ENCODE assay signal across 10 mouse cellular contexts in the genomic region with DNA sequence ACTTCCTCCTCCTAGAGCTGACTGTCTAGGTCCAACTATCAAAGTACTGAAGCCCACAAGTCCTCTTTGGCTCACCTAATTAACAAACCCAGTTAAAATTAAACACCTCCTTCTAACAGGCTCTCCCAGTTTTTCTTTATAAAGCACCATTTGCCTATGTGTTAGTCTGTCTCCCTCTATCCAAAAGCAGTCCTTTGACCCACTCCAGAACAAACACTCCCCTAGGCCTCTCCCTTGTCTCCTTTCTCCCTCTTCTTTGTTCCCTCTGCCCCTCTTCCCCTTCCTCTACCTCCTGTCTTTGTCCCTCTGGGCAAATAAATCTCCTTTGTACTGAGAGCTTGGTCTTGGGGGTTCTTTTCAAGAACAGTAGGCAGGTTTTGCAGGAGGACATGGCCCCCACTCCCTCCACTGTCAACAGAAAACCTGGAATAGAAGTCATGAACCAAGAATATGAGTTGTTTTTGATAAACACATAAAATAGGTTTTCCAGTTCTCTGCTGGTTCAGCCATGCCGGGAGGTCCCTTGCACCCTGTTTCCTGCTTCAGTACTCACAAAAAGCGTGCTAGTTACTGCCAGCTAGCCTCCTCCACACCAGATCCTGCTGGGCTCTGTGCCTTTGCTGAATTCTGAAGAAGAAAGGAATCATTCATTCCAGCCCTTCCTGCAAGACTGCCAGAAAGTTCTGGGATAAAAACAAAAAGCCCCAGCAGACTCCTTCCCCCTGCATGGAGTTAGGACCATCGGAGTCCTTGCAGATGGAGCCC. TPM values are rescaled to one million over a fixed set of nuclear protein-coding genes. Genes with fewer than 3 reads are reported as not detected.
DNase-seq lines count a peak whose midpoint lies in the region; ATAC-seq and TF ChIP-seq lines count a peak whose summit lies in the region.
"Had no signal": no experiment of that assay in that cellular context is flagged by ENCODE, and none has a peak within 500 bp of the region (broad histone marks: within the 10 kb centered on the region; RNA-seq: fewer than 3 reads in every experiment).

No protein-coding gene starts in this region.

- TF ChIP-seq POLR2A in limb, embryonic 14.5 days (IDR thresholded peaks at IDR 0.05; ENCODE audit: borderline replicate concordance, extremely low read depth, insufficient read depth, insufficient read length) = no peak

- H3K27me3 ChIP-seq in kidney, postnatal 0 days (ENCODE audit: insufficient read depth, low read length) = no peaks in the 10 kb centered on the region
- H3K27me3 ChIP-seq in kidney, embryonic 15.5 days = no peaks in the 10 kb centered on the region
- H3K27me3 ChIP-seq in embryonic facial prominence, embryonic 10.5 days (replicated peaks; ENCODE audit: low read depth, poor library complexity, severe bottlenecking) = no peaks in the 10 kb centered on the region
- no peaks in the 10 kb centered on the region for H3K27me3 ChIP-seq in forebrain, embryonic 16.5 days (replicated peaks; ENCODE audit: control insufficient read depth, insufficient read depth, low read length)
- no peaks in the 10 kb centered on the region for H3K27me3 ChIP-seq in limb, embryonic 14.5 days (ENCODE audit: control insufficient read depth, insufficient read depth, low read length)
- no peaks in the 10 kb centered on the region for H3K27me3 ChIP-seq in intestine, embryonic 16.5 days (replicated peaks; ENCODE audit: control insufficient read depth, insufficient read depth, low read length)
- H3K27me3 ChIP-seq in lung, postnatal 0 days (replicated peaks; ENCODE audit: insufficient read depth, low read length) = no peaks in the 10 kb centered on the region
- H3K27me3 ChIP-seq: liver, embryonic 13.5 days; Patski had no signal

- WGBS in kidney, postnatal 0 days = 35% methylated on average over 3 of the region's 3 CpGs
- WGBS in kidney, embryonic 15.5 days = 52% methylated on average over 3 of the region's 3 CpGs
- WGBS in embryonic facial prominence, embryonic 10.5 days = 39% methylated on average over 3 of the region's 3 CpGs
- WGBS in forebrain, embryonic 16.5 days = 23% methylated on average over 3 of the region's 3 CpGs
- WGBS in limb, embryonic 14.5 days = 52% methylated on average over 3 of the region's 3 CpGs
- 61% methylated on average over 3 of the region's 3 CpGs for WGBS in intestine, embryonic 16.5 days
- WGBS in lung, postnatal 0 days = 61% methylated on average over 3 of the region's 3 CpGs

- no peaks in the 10 kb centered on the region for H3K36me3 ChIP-seq in kidney, postnatal 0 days (ENCODE audit: insufficient read depth, low read length)
- no peaks in the 10 kb centered on the region for H3K36me3 ChIP-seq in kidney, embryonic 15.5 days
- H3K36me3 ChIP-seq in embryonic facial prominence, embryonic 10.5 days (replicated peaks) = no peaks in the 10 kb centered on the region
- H3K36me3 ChIP-seq in forebrain, embryonic 16.5 days (ENCODE audit: control insufficient read depth, insufficient read depth) = no peaks in the 10 kb centered on the region
- no peaks in the 10 kb centered on the region for H3K36me3 ChIP-seq in limb, embryonic 14.5 days (ENCODE audit: control insufficient read depth, insufficient read depth, low read length)
- no peaks in the 10 kb centered on the region for H3K36me3 ChIP-seq in intestine, embryonic 16.5 days (ENCODE audit: control insufficient read depth, insufficient read depth, low read length)
- H3K36me3 ChIP-seq in lung, postnatal 0 days (ENCODE audit: insufficient read depth, low read length) = no peaks in the 10 kb centered on the region
- H3K36me3 ChIP-seq: liver, embryonic 13.5 days had no signal

- TF ChIP-seq EP300 in lung, postnatal 0 days (IDR thresholded peaks at IDR 0.05) = no peak

- H3K27ac ChIP-seq in kidney, postnatal 0 days = 0 out of 2 replicates have a peak overlapping the region, but pooled peaks have one; percentile 44
- no peak overlapping the region for H3K27ac ChIP-seq in kidney, embryonic 15.5 days
- peak overlapping the region; percentile 51 for H3K27ac ChIP-seq in embryonic facial prominence, embryonic 10.5 days (replicated peaks)
- peak overlapping the region; percentile 70 for H3K27ac ChIP-seq in forebrain, embryonic 16.5 days (ENCODE audit: low read length)
- peak overlapping the region; percentile 44 for H3K27ac ChIP-seq in limb, embryonic 14.5 days (replicated peaks; ENCODE audit: low read depth, low read length)
- H3K27ac ChIP-seq in intestine, embryonic 16.5 days (ENCODE audit: low read length) = no peak overlapping the region
- H3K27ac ChIP-seq in lung, postnatal 0 days (ENCODE audit: low read length) = no peak overlapping the region
- H3K27ac ChIP-seq: liver, embryonic 13.5 days had no signal

- no peak overlapping the region for H3K4me2 ChIP-seq in kidney, postnatal 0 days (ENCODE audit: low read length)
- H3K4me2 ChIP-seq in kidney, embryonic 15.5 days = no peak overlapping the region
- H3K4me2 ChIP-seq in forebrain, embryonic 16.5 days (ENCODE audit: low read length) = no peak overlapping the region
- no peak overlapping the region for H3K4me2 ChIP-seq in limb, embryonic 14.5 days (replicated peaks; ENCODE audit: low read depth, low read length, severe bottlenecking)
- no peak overlapping the region for H3K4me2 ChIP-seq in intestine, embryonic 16.5 days (ENCODE audit: low read depth, low read length)
- H3K4me2 ChIP-seq in lung, postnatal 0 days (replicated peaks; ENCODE audit: low read depth, low read length) = no peak overlapping the region
- H3K4me2 ChIP-seq: liver, embryonic 13.5 days had no signal

- DNase-seq in kidney, postnatal 0 days (ENCODE audit: low spot score) = peak; percentile 13
- no peak for DNase-seq in embryonic facial prominence, embryonic 10.5 days (ENCODE audit: low spot score)
- no peak for DNase-seq in limb, embryonic 14.5 days (ENCODE audit: low spot score)
- DNase-seq in cerebellum, postnatal 36 days = no peak
- no peak for DNase-seq in lung, postnatal 0 days (ENCODE audit: low spot score)
- DNase-seq: liver, embryonic 13.5 days had no signal

- H3K4me3 ChIP-seq in kidney, postnatal 0 days (replicated peaks; ENCODE audit: low read depth, low read length) = no peak overlapping the region
- H3K4me3 ChIP-seq in kidney, embryonic 15.5 days (replicated peaks) = no peak overlapping the region
- no peak overlapping the region for H3K4me3 ChIP-seq in embryonic facial prominence, embryonic 10.5 days
- no peak overlapping the region for H3K4me3 ChIP-seq in forebrain, embryonic 16.5 days (replicated peaks; ENCODE audit: low read length)
- H3K4me3 ChIP-seq in limb, embryonic 14.5 days (replicated peaks; ENCODE audit: low read length) = no peak overlapping the region
- no peak overlapping the region for H3K4me3 ChIP-seq in intestine, embryonic 16.5 days (ENCODE audit: low read length)
- H3K4me3 ChIP-seq in lung, postnatal 0 days (ENCODE audit: low read depth, low read length) = no peak overlapping the region
- H3K4me3 ChIP-seq: liver, embryonic 13.5 days had no signal

- no peak for TF ChIP-seq CTCF in kidney, postnatal 0 days (IDR thresholded peaks at IDR 0.05; ENCODE audit: low read depth)
- no peak for TF ChIP-seq CTCF in lung, postnatal 0 days (IDR thresholded peaks at IDR 0.05)

- H3K9me3 ChIP-seq in kidney, postnatal 0 days (replicated peaks; ENCODE audit: low read length) = no peaks in the 10 kb centered on the region
- no peaks in the 10 kb centered on the region for H3K9me3 ChIP-seq in kidney, embryonic 15.5 days (replicated peaks)
- H3K9me3 ChIP-seq in embryonic facial prominence, embryonic 10.5 days = no peaks in the 10 kb centered on the region
- H3K9me3 ChIP-seq in forebrain, embryonic 16.5 days (ENCODE audit: control insufficient read depth, low read length) = no peaks in the 10 kb centered on the region
- H3K9me3 ChIP-seq in limb, embryonic 14.5 days (ENCODE audit: control insufficient read depth, low read length) = no peaks in the 10 kb centered on the region
- no peaks in the 10 kb centered on the region for H3K9me3 ChIP-seq in intestine, embryonic 16.5 days (ENCODE audit: control insufficient read depth, low read length)
- H3K9me3 ChIP-seq in lung, postnatal 0 days (ENCODE audit: low read length) = no peaks in the 10 kb centered on the region
- H3K9me3 ChIP-seq: liver, embryonic 13.5 days had no signal

- no peaks in the 10 kb centered on the region for H3K4me1 ChIP-seq in kidney, postnatal 0 days (replicated peaks; ENCODE audit: insufficient read depth, low read length)
- H3K4me1 ChIP-seq in kidney, embryonic 15.5 days = peaks cover 14% of the 10 kb centered on the region
- peaks cover 17% of the 10 kb centered on the region for H3K4me1 ChIP-seq in embryonic facial prominence, embryonic 10.5 days
- H3K4me1 ChIP-seq in forebrain, embryonic 16.5 days (replicated peaks; ENCODE audit: control insufficient read depth, insufficient read depth, low read length) = peaks cover 5% of the 10 kb centered on the region
- peaks cover 7% of the 10 kb centered on the region; the same call in 1 of the 2 replicates for H3K4me1 ChIP-seq in limb, embryonic 14.5 days (ENCODE audit: control insufficient read depth, insufficient read depth, low read length)
- H3K4me1 ChIP-seq in intestine, embryonic 16.5 days (ENCODE audit: control insufficient read depth, insufficient read depth, low read length) = no peaks in the 10 kb centered on the region
- no peaks in the 10 kb centered on the region for H3K4me1 ChIP-seq in lung, postnatal 0 days (ENCODE audit: insufficient read depth, low read depth, low read length)

- H3K9ac ChIP-seq in kidney, postnatal 0 days (ENCODE audit: low read depth, low read length) = no peak overlapping the region
- no peak overlapping the region for H3K9ac ChIP-seq in kidney, embryonic 15.5 days
- no peak overlapping the region for H3K9ac ChIP-seq in forebrain, embryonic 16.5 days (replicated peaks; ENCODE audit: low read depth, low read length)
- no peak overlapping the region for H3K9ac ChIP-seq in limb, embryonic 14.5 days (ENCODE audit: low read depth, low read length, severe bottlenecking)
- H3K9ac ChIP-seq in intestine, embryonic 16.5 days (ENCODE audit: low read depth, low read length) = no peak overlapping the region
- H3K9ac ChIP-seq in lung, postnatal 0 days (replicated peaks; ENCODE audit: low read depth) = no peak overlapping the region
- H3K9ac ChIP-seq: liver, embryonic 13.5 days had no signal

- ATAC-seq in kidney, postnatal 0 days (replicated peaks; ENCODE audit: low FRiP score, low read depth) = no peak
- ATAC-seq in kidney, embryonic 15.5 days (replicated peaks; ENCODE audit: low FRiP score) = no peak
- peak; percentile 81 for ATAC-seq in forebrain, embryonic 16.5 days
- ATAC-seq in limb, embryonic 14.5 days (ENCODE audit: low FRiP score, low read depth) = 0 out of 2 replicates have a peak, but pooled peaks have one; percentile 34
- no peak for ATAC-seq in intestine, embryonic 16.5 days
- ATAC-seq in lung, postnatal 0 days = no peak
- ATAC-seq: Patski had no signal

RNA-seq across cellular contexts. Expression of a gene that starts 17.4 kb away (rescaled TPM):
- polyA plus RNA-seq in kidney, postnatal 0 days (2015; fragmentation: Nextera tagmentation; extraction: Ambion mirVana) = 58.9 and 61.8 TPM in 2 replicates
- polyA plus RNA-seq in kidney, embryonic 15.5 days (2015; fragmentation: Nextera tagmentation; extraction: Ambion mirVana) = 53.0 and 55.5 TPM in 2 replicates
- polyA plus RNA-seq in embryonic facial prominence, embryonic 10.5 days (2016; fragmentation: Nextera tagmentation; extraction: Ambion mirVana) = 57.0 and 61.5 TPM in 2 replicates
- 59.5 and 70.2 TPM in 2 replicates for polyA plus RNA-seq in forebrain, embryonic 16.5 days (2015; fragmentation: Nextera tagmentation; extraction: Ambion mirVana)
- 17.3 and 20.7 TPM in 2 replicates for polyA plus RNA-seq in limb, embryonic 14.5 days (2012; rRNA removed)
- 49.2 and 50.7 TPM in 2 replicates for polyA plus RNA-seq in limb, embryonic 14.5 days (2014; fragmentation: Nextera tagmentation; extraction: Ambion mirVana)
- polyA plus RNA-seq in intestine, embryonic 16.5 days (2015; fragmentation: Nextera tagmentation; extraction: Ambion mirVana) = 44.2 and 54.9 TPM in 2 replicates
- polyA plus RNA-seq in lung, postnatal 0 days (2015; fragmentation: Nextera tagmentation; extraction: Ambion mirVana) = 34.0 and 37.6 TPM in 2 replicates

RNA-seq across cellular contexts. Expression of a gene that starts 35.3 kb away (rescaled TPM):
- polyA plus RNA-seq in kidney, postnatal 0 days (2015; fragmentation: Nextera tagmentation; extraction: Ambion mirVana) = 39.4 and 41.7 TPM in 2 replicates
- 33.7 and 35.1 TPM in 2 replicates for polyA plus RNA-seq in kidney, embryonic 15.5 days (2015; fragmentation: Nextera tagmentation; extraction: Ambion mirVana)
- 17.3 and 17.4 TPM in 2 replicates for polyA plus RNA-seq in embryonic facial prominence, embryonic 10.5 days (2016; fragmentation: Nextera tagmentation; extraction: Ambion mirVana)
- 51.2 and 63.0 TPM in 2 replicates for polyA plus RNA-seq in forebrain, embryonic 16.5 days (2015; fragmentation: Nextera tagmentation; extraction: Ambion mirVana)
- 35.2 and 36.4 TPM in 2 replicates for polyA plus RNA-seq in limb, embryonic 14.5 days (2012; rRNA removed)
- polyA plus RNA-seq in limb, embryonic 14.5 days (2014; fragmentation: Nextera tagmentation; extraction: Ambion mirVana) = 35.4 and 37.3 TPM in 2 replicates
- 40.4 and 44.3 TPM in 2 replicates for polyA plus RNA-seq in intestine, embryonic 16.5 days (2015; fragmentation: Nextera tagmentation; extraction: Ambion mirVana)
- polyA plus RNA-seq in lung, postnatal 0 days (2015; fragmentation: Nextera tagmentation; extraction: Ambion mirVana) = 47.5 and 48.4 TPM in 2 replicates

Comparison
In these comparisons a context has a peak if more than half of its experiments do, and no peak if none do; other contexts are left out.
1. H3K27ac ChIP-seq: peak in kidney, postnatal 0 days (single experiment), embryonic facial prominence, embryonic 10.5 days (single experiment), forebrain, embryonic 16.5 days (single experiment) and limb, embryonic 14.5 days (single experiment); none in kidney, embryonic 15.5 days (single experiment), intestine, embryonic 16.5 days (single experiment) and lung, postnatal 0 days (single experiment).
2. ATAC-seq: peak in forebrain, embryonic 16.5 days (single experiment) and limb, embryonic 14.5 days (single experiment); none in kidney, postnatal 0 days (single experiment), kidney, embryonic 15.5 days (single experiment), intestine, embryonic 16.5 days (single experiment) and lung, postnatal 0 days (single experiment).